11 mouse cellular contexts compared by ENCODE assay signal in genomic region chr9:37248381-37248906, GRCm38 (mm10). TPM values are rescaled to one million over a fixed set of nuclear protein-coding genes. Genes with fewer than 3 reads are reported as not detected.
DNase-seq lines count a peak whose midpoint lies in the region; ATAC-seq and TF ChIP-seq lines count a peak whose summit lies in the region.
"Had no signal": no experiment of that assay in that cellular context is flagged by ENCODE, and none has a peak within 500 bp of the region (broad histone marks: within the 10 kb centered on the region; RNA-seq: fewer than 3 reads in every experiment).

No protein-coding gene starts in this region.

- H3K4me1 ChIP-seq in kidney, embryonic 15.5 days: peaks cover 14% of the 10 kb centered on the region
- peaks cover 19% of the 10 kb centered on the region for H3K4me1 ChIP-seq in E14TG2a.4 (replicated peaks; ENCODE audit: low read depth, low read length)

- no peaks in the 10 kb centered on the region for H3K36me3 ChIP-seq in kidney, embryonic 15.5 days
- no peaks in the 10 kb centered on the region for H3K36me3 ChIP-seq in E14TG2a.4 (ENCODE audit: insufficient read depth, low read length)

- 23% methylated on average over 3 of the region's 3 CpGs for WGBS in kidney, embryonic 15.5 days

- no peaks in the 10 kb centered on the region for H3K9me3 ChIP-seq in kidney, embryonic 15.5 days (replicated peaks)
- H3K9me3 ChIP-seq in E14TG2a.4 (ENCODE audit: low read length): no peaks in the 10 kb centered on the region

- no peak for TF ChIP-seq POLR2A in brain, embryonic 14.5 days (IDR thresholded peaks at IDR 0.05; ENCODE audit: borderline replicate concordance, extremely low read depth, insufficient read depth, insufficient read length, poor library complexity, severe bottlenecking)

- no peaks in the 10 kb centered on the region for H3K27me3 ChIP-seq in kidney, embryonic 15.5 days
- 0 out of 2 replicates have a peak, but pooled peaks cover 3% of the 10 kb centered on the region for H3K27me3 ChIP-seq in E14TG2a.4 (ENCODE audit: insufficient read depth, low read length)

- no peak for DNase-seq in kidney, adult 9 months
- peak; percentile 89 for DNase-seq in brain, embryonic 14.5 days (ENCODE audit: low read depth)
- no peak for DNase-seq in spleen, postnatal 4 days (ENCODE audit: low spot score in 2 of 2)
- DNase-seq in ovary, adult 18-20 months (ENCODE audit: low spot score): no peak
- DNase-seq in adrenal gland, adult 2 months: no peak
- DNase-seq: cerebellum, postnatal 36 days; gastrocnemius, postnatal 10 days; spleen, adult 18-20 months had no signal

- ATAC-seq in kidney, embryonic 15.5 days (replicated peaks; ENCODE audit: low FRiP score): peak; percentile 24; the same call in 1 of the 2 replicates
- ATAC-seq in monocyte, adult 5-6 weeks (replicated peaks; ENCODE audit: insufficient number of reproducible peaks, low FRiP score, low TSS enrichment, poor library complexity, severe bottlenecking): 0 out of 2 replicates have a peak, but pooled peaks have one; percentile 22

- TF ChIP-seq CTCF in E14TG2a.4 (conservative IDR thresholded peaks at IDR 0.05; ENCODE audit: low read length): peak; percentile 11
- TF ChIP-seq CTCF in brain, embryonic 14.5 days (IDR thresholded peaks at IDR 0.05; ENCODE audit: borderline replicate concordance, extremely low read depth, insufficient read depth, insufficient read length): no peak

- no peak overlapping the region for H3K4me2 ChIP-seq in kidney, embryonic 15.5 days

- H3K27ac ChIP-seq in kidney, embryonic 15.5 days: no peak overlapping the region

- no peak overlapping the region for H3K9ac ChIP-seq in kidney, embryonic 15.5 days

- no peak overlapping the region for H3K4me3 ChIP-seq in kidney, embryonic 15.5 days (replicated peaks)
- no peak overlapping the region for H3K4me3 ChIP-seq in E14TG2a.4 (replicated peaks; ENCODE audit: low read length)

RNA-seq across cellular contexts. Expression of gene Slc37a2, which starts 7.1 kb away (rescaled TPM):
- polyA plus RNA-seq in kidney, embryonic 15.5 days (2015; fragmentation: Nextera tagmentation; extraction: Ambion mirVana): 1.9 and 4.5 TPM in 2 replicates
- polyA plus RNA-seq in brain, embryonic 14.5 days (2012; rRNA removed): 1.5 and 1.6 TPM in 2 replicates
- 2.0 to 10.9 TPM (median 3.3 TPM) in 3 replicates for total RNA-seq in monocyte, adult 5-6 weeks (2017)
- total RNA-seq in adrenal gland, adult 2 months (2021): 10 to 100 TPM; 52.8 to 58.4 TPM
- polyA plus RNA-seq in adrenal gland, adult 2 months (2012; rRNA removed): 46.7 and 51.0 TPM in 2 replicates

RNA-seq across cellular contexts. Expression of gene Tmem218, which starts 40.4 kb away (rescaled TPM):
- 11.4 and 11.7 TPM in 2 replicates for polyA plus RNA-seq in kidney, embryonic 15.5 days (2015; fragmentation: Nextera tagmentation; extraction: Ambion mirVana)
- polyA plus RNA-seq in brain, embryonic 14.5 days (2012; rRNA removed): 4.7 and 4.8 TPM in 2 replicates
- total RNA-seq in monocyte, adult 5-6 weeks (2017): 0.86 to 4.0 TPM (median 2.0 TPM) in 3 replicates
- total RNA-seq in adrenal gland, adult 2 months (2021): 1 to 10 TPM; 4.2 to 8.6 TPM
- 1.5 and 1.7 TPM in 2 replicates for polyA plus RNA-seq in adrenal gland, adult 2 months (2012; rRNA removed)
